Mouse (Mus musculus) CH12.LX (cell line): ENCODE measurements around the gene Ap1m1. TPM values are rescaled to one million over a fixed set of nuclear protein-coding genes. Genes with fewer than 3 reads are reported as not detected.

ENCODE experiments used
- DNase-seq: peaks from one replicate; pipeline ENCODE4 v3.0.0-alpha.2; 2013; ENCODE audit errors: extremely low read depth
- H3K27ac ChIP-seq: 2 replicates; pipeline ENCODE4 v1.5.1; 2012; ENCODE audit warnings: low read depth, mild to moderate bottlenecking, control low read depth, moderate library complexity; ENCODE audit not compliant: insufficient read depth
- H3K27me3 ChIP-seq: replicated peaks from 2 replicates; pipeline ENCODE3; 2012; ENCODE audit warnings: inconsistent platforms
- H3K36me3 ChIP-seq, 2 experiments: replicated peaks in 1 of 2; 2 replicates each; pipeline versions ENCODE3 to v1.6.1; 2012; ENCODE audit warnings: inconsistent platforms in 1 of 2, low read length in 1 of 2, mild to moderate bottlenecking in 1 of 2, mixed read lengths in 1 of 2, moderate library complexity in 1 of 2; ENCODE audit not compliant: control insufficient read depth in 1 of 2, insufficient read depth in 1 of 2
- H3K4me1 ChIP-seq, 2 experiments: 2 replicates each; pipeline ENCODE4 v1.6.1; 2012; ENCODE audit warnings: inconsistent platforms in 1 of 2, moderate library complexity in 1 of 2; ENCODE audit not compliant: insufficient read depth in 2 of 2, control insufficient read depth in 1 of 2
- H3K4me2 ChIP-seq: 2 replicates; pipeline ENCODE4 v1.6.1; 2012; ENCODE audit warnings: low read depth, mild to moderate bottlenecking, control low read depth; ENCODE audit not compliant: poor library complexity, insufficient read depth, severe bottlenecking
- H3K4me3 ChIP-seq, 3 experiments: fragments of 150-350 bp in 1 of 3; sonication (generic) in 1 of 3; replicated peaks in 1 of 3; 2 replicates each; pipeline versions ENCODE3 to v1.5.1; 2011 to 2012; ENCODE audit warnings: low read depth in 2 of 3, low read length in 2 of 3, mild to moderate bottlenecking in 2 of 3, moderate library complexity in 2 of 3, control low read depth in 1 of 3, improper control_type of control experiment in 1 of 3, inconsistent platforms in 1 of 3, mixed read lengths in 1 of 3; ENCODE audit not compliant: poor library complexity in 1 of 3
- H3K79me2 ChIP-seq: replicated peaks from 2 replicates; pipeline ENCODE4 v1.6.1; 2012; ENCODE audit warnings: mild to moderate bottlenecking, moderate library complexity; ENCODE audit not compliant: control insufficient read depth, poor library complexity, insufficient read depth, severe bottlenecking; ENCODE audit errors: extremely low read depth
- H3K9ac ChIP-seq: 2 replicates; pipeline ENCODE4 v1.6.1; 2012; ENCODE audit warnings: low read depth, mild to moderate bottlenecking, control low read depth, moderate library complexity; ENCODE audit not compliant: insufficient read depth
- H3K9me3 ChIP-seq: replicated peaks from 2 replicates; pipeline ENCODE3; 2012; ENCODE audit warnings: low read length, inconsistent platforms, mixed read lengths
- BHLHE40 ChIP-seq: IDR thresholded peaks from 2 replicates; pipeline ENCODE4 v1.6.1; 2011; ENCODE audit warnings: mild to moderate bottlenecking, low read depth, low read length, improper control_type of control experiment
- CHD1 ChIP-seq: IDR thresholded peaks from 2 replicates; pipeline ENCODE4 v1.6.1; 2012; ENCODE audit warnings: low read depth, low read length, improper control_type of control experiment, inconsistent platforms
- CTCF ChIP-seq, 2 experiments: IDR thresholded peaks in 1 of 2; conservative IDR thresholded peaks in 1 of 2; 2 replicates each; pipeline ENCODE4 v1.5.1; 2011 to 2012; ENCODE audit warnings: low read depth in 2 of 2, low read length in 2 of 2, improper control_type of control experiment in 1 of 2, inconsistent platforms in 1 of 2, mild to moderate bottlenecking in 1 of 2, moderate library complexity in 1 of 2
- E2F4 ChIP-seq: IDR thresholded peaks from 2 replicates; pipeline ENCODE4 v1.6.1; 2011; ENCODE audit warnings: low read depth, low read length, improper control_type of control experiment; ENCODE audit not compliant: insufficient replicate concordance
- ELF1 ChIP-seq: IDR thresholded peaks from 2 replicates; pipeline ENCODE4 v1.6.1; 2014; ENCODE audit warnings: low read depth, mild to moderate bottlenecking, inconsistent platforms, low read length, improper control_type of control experiment
- EP300 ChIP-seq: IDR thresholded peaks from 2 replicates; pipeline ENCODE4 v1.6.1; 2011; ENCODE audit warnings: low read length, improper control_type of control experiment
- ETS1 ChIP-seq: conservative IDR thresholded peaks from 2 replicates; pipeline ENCODE4 v1.6.1; 2012; ENCODE audit warnings: low read depth, mild to moderate bottlenecking, inconsistent platforms, low read length, improper control_type of control experiment, moderate library complexity
- GABPA ChIP-seq: IDR thresholded peaks from 2 replicates; pipeline ENCODE4 v1.6.1; 2012; ENCODE audit warnings: low read depth, low read length, improper control_type of control experiment, inconsistent platforms; ENCODE audit not compliant: insufficient replicate concordance
- HCFC1 ChIP-seq: IDR thresholded peaks from 2 replicates; pipeline ENCODE4 v1.6.1; 2012; ENCODE audit warnings: low read depth, mild to moderate bottlenecking, inconsistent platforms, low read length, improper control_type of control experiment
- KAT2A ChIP-seq: IDR thresholded peaks from 2 replicates; pipeline ENCODE4 v1.6.1; 2012; ENCODE audit warnings: low read length, improper control_type of control experiment, inconsistent platforms; ENCODE audit not compliant: insufficient replicate concordance
- MAFK ChIP-seq: IDR thresholded peaks from 2 replicates; pipeline ENCODE4 v1.6.1; 2011; ENCODE audit warnings: low read length, improper control_type of control experiment; ENCODE audit not compliant: insufficient replicate concordance
- MAX ChIP-seq: IDR thresholded peaks from 2 replicates; pipeline ENCODE4 v1.6.1; 2011; ENCODE audit warnings: low read length, improper control_type of control experiment
- MAZ ChIP-seq: IDR thresholded peaks from 2 replicates; pipeline ENCODE4 v1.6.1; 2012; ENCODE audit warnings: low read depth, mild to moderate bottlenecking, inconsistent platforms, low read length, improper control_type of control experiment, moderate library complexity
- MXI1 ChIP-seq: IDR thresholded peaks from 2 replicates; pipeline ENCODE4 v1.6.1; 2011; ENCODE audit warnings: mild to moderate bottlenecking, low read depth, low read length, improper control_type of control experiment
- MYC ChIP-seq: IDR thresholded peaks from 2 replicates; pipeline ENCODE4 v1.6.1; 2011; ENCODE audit warnings: low read depth, mild to moderate bottlenecking, improper control_type of control experiment, low read length
- NRF1 ChIP-seq: IDR thresholded peaks from 2 replicates; pipeline ENCODE4 v1.6.1; 2014; ENCODE audit warnings: low read depth, mild to moderate bottlenecking, inconsistent platforms, low read length, improper control_type of control experiment, moderate library complexity
- PAX5 ChIP-seq: IDR thresholded peaks from 2 replicates; pipeline ENCODE4 v1.6.1; 2012; ENCODE audit warnings: low read length, inconsistent platforms, mixed read lengths
- POLR2A ChIP-seq: IDR thresholded peaks from 2 replicates; pipeline ENCODE4 v1.6.1; 2011; ENCODE audit warnings: low read depth, mild to moderate bottlenecking, improper control_type of control experiment, low read length
- POLR2AphosphoS2 ChIP-seq: IDR thresholded peaks from 2 replicates; pipeline ENCODE4 v1.6.1; 2011; ENCODE audit warnings: low read depth, low read length, improper control_type of control experiment
- RAD21 ChIP-seq: IDR thresholded peaks from 2 replicates; pipeline ENCODE4 v1.6.1; 2011; ENCODE audit warnings: low read depth, mild to moderate bottlenecking, low read length, improper control_type of control experiment, moderate library complexity
- RCOR1 ChIP-seq: conservative IDR thresholded peaks from 2 replicates; pipeline ENCODE4 v1.6.1; 2012; ENCODE audit warnings: low read depth, mild to moderate bottlenecking, inconsistent platforms, low read length, improper control_type of control experiment
- SIN3A ChIP-seq: IDR thresholded peaks from 2 replicates; pipeline ENCODE4 v1.6.1; 2012; ENCODE audit warnings: low read length, improper control_type of control experiment, inconsistent platforms
- SMC3 ChIP-seq: IDR thresholded peaks from 2 replicates; pipeline ENCODE4 v1.6.1; 2011; ENCODE audit warnings: low read depth, low read length, improper control_type of control experiment
- TBP ChIP-seq: conservative IDR thresholded peaks from 2 replicates; pipeline ENCODE4 v1.6.1; 2011; ENCODE audit warnings: low read depth, low read length, improper control_type of control experiment
- TCF12 ChIP-seq: IDR thresholded peaks from 2 replicates; pipeline ENCODE4 v1.6.1; 2014; ENCODE audit warnings: low read depth, mild to moderate bottlenecking, inconsistent platforms, low read length, improper control_type of control experiment
- UBTF ChIP-seq: IDR thresholded peaks from 2 replicates; pipeline ENCODE4 v1.6.1; 2012; ENCODE audit warnings: low read depth, mild to moderate bottlenecking, inconsistent platforms, low read length, improper control_type of control experiment, moderate library complexity
- USF1 ChIP-seq: IDR thresholded peaks from 2 replicates; pipeline ENCODE4 v1.6.1; 2014; ENCODE audit warnings: low read depth, mild to moderate bottlenecking, inconsistent platforms, low read length, improper control_type of control experiment
- ZC3H11A ChIP-seq: IDR thresholded peaks from 2 replicates; pipeline ENCODE4 v1.6.1; 2012; ENCODE audit warnings: low read depth, mild to moderate bottlenecking, inconsistent platforms, low read length, improper control_type of control experiment
- ZKSCAN1 ChIP-seq: IDR thresholded peaks from 2 replicates; pipeline ENCODE4 v1.6.1; 2012; ENCODE audit warnings: low read depth, inconsistent platforms, low read length, improper control_type of control experiment, borderline replicate concordance
- dilution Hi-C: fragments of 300-500 bp; cut with MboI; formaldehyde crosslinking; loops from 2 replicates; pipeline ENCODE4 v1.14.3; 2020; ENCODE audit warnings: low sequenced_read_pairs; ENCODE audit not compliant: extremely low pct_unique_long_range_greater_than_20kb, extremely low pct_ligation_motif_present
- in situ Hi-C: fragments of 300-500 bp; cut with MboI; formaldehyde crosslinking; loops from 3 replicates; pipeline ENCODE4 v1.14.3; 2019; ENCODE audit warnings: low sequenced_read_pairs, low pct_ligation_motif_present, low pct_unique_long_range_greater_than_20kb, mixed read lengths
- polyA plus RNA-seq: library from polyadenylated mRNA; unstranded; fragments of >175 nt; gene quantifications from 2 replicates; pipeline ENCODE4 v1.2.1, GENCODE M21; 2012; ENCODE audit warnings: low read depth; ENCODE audit not compliant: insufficient read length
- total RNA-seq, 2 experiments: library from RNA; depleted of rRNA; stranded (reverse); fragments of 300-350 nt in 1 of 2; fragments of >200 nt in 1 of 2; gene quantifications; 2 replicates each; pipeline ENCODE4 v1.2.3; 2012 to 2014

Gene Ap1m1
- total and polyA plus RNA-seq, 3 experiments: 20.1 to 86.1 (median 30.3) TPM

DNA sequence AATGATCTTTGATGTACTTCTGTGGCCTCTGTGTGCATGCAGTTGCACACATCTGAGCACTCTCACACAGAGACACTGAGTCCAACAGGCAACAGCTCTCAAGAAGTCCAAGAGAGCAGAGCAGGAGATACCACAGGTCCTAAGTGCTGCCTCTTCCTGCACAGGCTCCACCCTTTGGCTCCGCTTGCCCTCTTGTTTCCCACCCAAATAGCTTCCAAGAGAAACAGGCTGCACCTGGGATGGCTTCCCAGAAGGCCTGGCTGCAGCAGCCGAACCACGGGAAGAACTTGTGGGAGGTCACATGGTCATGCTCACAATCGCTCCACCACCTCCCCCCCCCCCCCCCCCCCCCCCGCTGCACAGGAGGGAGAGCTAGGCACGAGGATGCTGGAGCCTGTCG, 25.5 kb downstream of the Ap1m1 start:
- Histone ChIP-seq H3K9me3 (no peaks in the 10 kb centered on the region), H3K36me3 (no peaks in the 10 kb centered on the region), H3K27ac (no peak overlapping the region), H3K4me2 (no peak overlapping the region), H3K4me3 (no peak overlapping the region), H3K4me1 (peaks cover 4 to 49% of the 10 kb centered on the region in 2 experiments; a peak in 3 of 4 replicates), H3K79me2 (no peaks in the 10 kb centered on the region), H3K27me3 (no peaks in the 10 kb centered on the region), H3K9ac (no peak overlapping the region)
- in situ Hi-C loops (loop anchor here (5.0 kb wide), 1 partner anchor 107 kb away; no protein-coding TSS in a partner anchor), dilution Hi-C loops (no loop called here)
- TF ChIP-seq USF1 (no peak), SIN3A (no peak), MAFK (no peak), BHLHE40 (no peak), POLR2A (no peak), POLR2AphosphoS2 (no peak), CHD1 (no peak), EP300 (no peak), MAX (no peak), RAD21 (no peak), HCFC1 (no peak), MXI1 (no peak), ELF1 (no peak), ZKSCAN1 (no peak), TBP (no peak), MAZ (no peak), ZC3H11A (no peak)
- DNase-seq: no peak

GRCm38 (mm10) chr8:72266671-72267070, 26.9 kb downstream of the Ap1m1 start:
- TF ChIP-seq MAFK (no peak), NRF1 (no peak), E2F4 (no peak), TCF12 (no peak), MXI1 (no peak), UBTF (no peak), PAX5 (no peak), ZKSCAN1 (no peak), CTCF (conservative IDR thresholded peaks at IDR 0.05 in 1 of 2, IDR thresholded peaks at IDR 0.05 in 1 of 2; ENCODE audit: low read depth in 2 of 2, low read length in 2 of 2) (no peak), SMC3 (no peak), ETS1 (no peak), CHD1 (no peak), MYC (no peak), SIN3A (no peak), RCOR1 (no peak), GABPA (no peak), ELF1 (no peak), EP300 (no peak), HCFC1 (no peak), KAT2A (no peak)
- in situ Hi-C loops (loop anchor here (5.0 kb wide), 1 partner anchor 106 kb away; no protein-coding TSS in a partner anchor), dilution Hi-C loops (no loop called here)
- H3K4me3 ChIP-seq: no peak overlapping the region
- H3K4me1 ChIP-seq: peaks cover 6 to 49% of the 10 kb centered on the region in 2 experiments; a peak in 3 of 4 replicates
- no peak overlapping the region for H3K27ac ChIP-seq
- no peaks in the 10 kb centered on the region for H3K9me3 ChIP-seq
- no peak overlapping the region for H3K4me2 ChIP-seq
- DNase-seq: no peak
- no peak overlapping the region for H3K9ac ChIP-seq
- no peaks in the 10 kb centered on the region for H3K27me3 ChIP-seq
- no peaks in the 10 kb centered on the region for H3K36me3 ChIP-seq
- H3K79me2 ChIP-seq: no peaks in the 10 kb centered on the region
